Mouse (Mus musculus) liver, embryonic 12.5 days (tissue): ENCODE measurements around the gene Iqcm. TPM values are rescaled to one million over a fixed set of nuclear protein-coding genes. Genes with fewer than 3 reads are reported as not detected.

Source experiments
- ATAC-seq: fragments of 200-750 bp; cut with Nextera tagmentation; 2 replicates; pipeline ENCODE4 v1.8.0; 2017; ENCODE audit warnings: moderate number of reproducible peaks, mild to moderate bottlenecking, moderate library complexity
- H3K27ac ChIP-seq: fragments of 300-500 bp; sonication (generic); 2 replicates; pipeline ENCODE4 v1.5.1; 2016; ENCODE audit warnings: mild to moderate bottlenecking
- H3K27me3 ChIP-seq: fragments of 300-500 bp; sonication (generic); replicated peaks from 2 replicates; pipeline ENCODE4 v1.6.1; 2016; ENCODE audit warnings: mild to moderate bottlenecking, moderate library complexity
- H3K36me3 ChIP-seq: fragments of 300-500 bp; sonication (generic); 2 replicates; pipeline ENCODE4 v1.6.1; 2016; ENCODE audit warnings: mild to moderate bottlenecking, moderate library complexity
- H3K4me1 ChIP-seq: fragments of 300-500 bp; sonication (generic); 2 replicates; pipeline ENCODE4 v1.6.1; 2016
- H3K4me2 ChIP-seq: fragments of 300-500 bp; sonication (generic); 2 replicates; pipeline ENCODE4 v1.6.1; 2016; ENCODE audit warnings: mild to moderate bottlenecking, moderate library complexity
- H3K4me3 ChIP-seq: fragments of 300-500 bp; sonication (generic); 2 replicates; pipeline ENCODE4 v1.5.1; 2016; ENCODE audit warnings: mild to moderate bottlenecking, moderate library complexity
- H3K9ac ChIP-seq: fragments of 300-500 bp; sonication (generic); 2 replicates; pipeline ENCODE4 v1.6.1; 2016; ENCODE audit warnings: mild to moderate bottlenecking, moderate library complexity
- H3K9me3 ChIP-seq: fragments of 300-500 bp; sonication (generic); replicated peaks from 2 replicates; pipeline ENCODE4 v1.6.1; 2016; ENCODE audit warnings: mild to moderate bottlenecking, moderate library complexity
- WGBS: fragments of 180-500 bp; shearing (Covaris S2); methylation state at CpG from one replicate; pipeline ENCODE4 v1.1.7; 2016; ENCODE audit not compliant: insufficient replicate concordance; 5-methylcytosine and 5-hydroxymethylcytosine counted together
- polyA plus RNA-seq: library from polyadenylated mRNA; unstranded; fragments of >200 nt; fragmentation: Nextera tagmentation; extraction: Ambion mirVana; gene quantifications from 2 replicates; pipeline ENCODE4 v1.2.1, GENCODE M21; 2016

Gene Iqcm
- polyA plus RNA-seq, 1 experiment from 2014 or later, result not detected

GRCm38 (mm10) chr8:75828468-75829132 lies 380.1 kb downstream of the Iqcm start:
- H3K4me3 ChIP-seq, result no peak overlapping the region
- no peak overlapping the region for H3K9ac ChIP-seq
- no peaks in the 10 kb centered on the region for H3K36me3 ChIP-seq
- no peak overlapping the region for H3K27ac ChIP-seq
- H3K4me2 ChIP-seq, result no peak overlapping the region
- no peaks in the 10 kb centered on the region for H3K9me3 ChIP-seq
- H3K27me3 ChIP-seq, result no peaks in the 10 kb centered on the region
- WGBS, result 61% methylated on average over 4 of the region's 4 CpGs
- ATAC-seq, result no peak
- H3K4me1 ChIP-seq, result no peaks in the 10 kb centered on the region

- Histone ChIP-seq H3K9me3 (no peaks in the 10 kb centered on the region; the same call in 1 of the 2 replicates), H3K27me3 (no peaks in the 10 kb centered on the region), H3K9ac (no peak overlapping the region), H3K36me3 (no peaks in the 10 kb centered on the region), H3K4me2 (no peak overlapping the region), H3K4me1 (no peaks in the 10 kb centered on the region), H3K27ac (no peak overlapping the region), H3K4me3 (no peak overlapping the region)
- 73% methylated on average over 2 of the region's 2 CpGs for WGBS
- no peak for ATAC-seq
Observed at GRCm38 (mm10) chr8:75835245-75835644, 386.8 kb downstream of the Iqcm start.

GRCm38 (mm10) chr8:75917603-75918344 lies 469.3 kb downstream of the Iqcm start:
- Histone ChIP-seq H3K27ac (no peak overlapping the region), H3K36me3 (no peaks in the 10 kb centered on the region), H3K9ac (no peak overlapping the region), H3K4me2 (no peak overlapping the region), H3K27me3 (no peaks in the 10 kb centered on the region), H3K4me3 (no peak overlapping the region), H3K4me1 (no peaks in the 10 kb centered on the region), H3K9me3 (no peaks in the 10 kb centered on the region)
- WGBS, result 71% methylated on average over 15 of the region's 15 CpGs
- ATAC-seq, result no peak

GRCm38 (mm10) chr8:75949166-75949565 lies 500.7 kb downstream of the Iqcm start:
- H3K9ac ChIP-seq, result no peak overlapping the region
- no peaks in the 10 kb centered on the region for H3K27me3 ChIP-seq
- no peaks in the 10 kb centered on the region for H3K4me1 ChIP-seq
- H3K36me3 ChIP-seq, result no peaks in the 10 kb centered on the region
- no peak overlapping the region for H3K4me3 ChIP-seq
- H3K9me3 ChIP-seq, result no peaks in the 10 kb centered on the region
- no peak overlapping the region for H3K4me2 ChIP-seq
- H3K27ac ChIP-seq, result no peak overlapping the region
- 50% methylated on average over 1 of the region's 1 CpGs for WGBS
- no peak for ATAC-seq

GRCm38 (mm10) chr8:75956016-75956415 lies 507.5 kb downstream of the Iqcm start:
- H3K9ac ChIP-seq, result no peak overlapping the region
- no peak overlapping the region for H3K4me2 ChIP-seq
- H3K4me3 ChIP-seq, result no peak overlapping the region
- no peaks in the 10 kb centered on the region for H3K36me3 ChIP-seq
- H3K4me1 ChIP-seq, result no peaks in the 10 kb centered on the region
- H3K27ac ChIP-seq, result no peak overlapping the region
- H3K27me3 ChIP-seq, result no peaks in the 10 kb centered on the region
- H3K9me3 ChIP-seq, result no peaks in the 10 kb centered on the region
- 70% methylated on average over 2 of the region's 2 CpGs for WGBS
- ATAC-seq, result no peak

GRCm38 (mm10) chr8:76018501-76018900 lies 570.0 kb downstream of the Iqcm start:
- WGBS, result 84% methylated on average over 4 of the region's 4 CpGs
- no peak for ATAC-seq

More at GRCm38 (mm10) chr8:76018501-76018900, 570.0 kb downstream of the Iqcm start:
- Histone ChIP-seq H3K9me3 (no peaks in the 10 kb centered on the region), H3K9ac (no peak overlapping the region), H3K27ac (no peak overlapping the region), H3K4me2 (no peak overlapping the region), H3K4me1 (no peaks in the 10 kb centered on the region), H3K36me3 (no peaks in the 10 kb centered on the region), H3K27me3 (no peaks in the 10 kb centered on the region), H3K4me3 (no peak overlapping the region)

Other genes starting within 250 kb of the Iqcm start
- gene Rasd2, start 234.8 kb upstream of the Iqcm start, polyA plus RNA-seq, result 0.07 and 0.10 TPM in 2 replicates
- 0.13 TPM in 1 of 2 replicates, not detected in the other for gene Gm10358, start 42.1 kb upstream of the Iqcm start, polyA plus RNA-seq